Mouse (Mus musculus): ENCODE measurements around the gene 4931428L18Rik.
"Not testable (repeated sequence)": the region's sequence is repeated elsewhere in the genome, so short reads cannot be mapped to it uniquely, and the experiment has no call there.

The 4931428L18Rik gene

DNA sequence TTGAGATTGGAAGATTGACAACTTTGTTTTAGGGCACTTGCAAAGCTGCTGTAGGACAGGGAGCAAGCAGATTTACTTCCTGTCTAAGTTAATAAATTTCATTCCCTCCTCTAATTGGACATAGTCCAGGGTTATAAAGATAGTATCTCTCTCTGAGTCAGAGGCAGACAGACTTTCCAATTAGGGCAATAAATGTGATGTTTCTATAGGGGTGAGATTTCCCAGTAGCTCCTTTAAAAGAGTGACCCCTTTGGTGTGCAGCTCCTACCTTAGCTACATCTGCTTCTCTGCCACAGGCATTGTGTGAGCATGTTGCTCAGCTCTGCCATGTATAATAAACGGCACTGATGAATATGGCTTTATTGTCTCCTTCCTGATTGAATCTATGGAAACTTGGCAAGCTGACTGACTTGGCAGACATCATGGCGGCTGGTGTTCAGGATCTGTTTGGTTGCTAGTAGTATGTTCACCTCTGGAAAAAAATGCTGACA, 163.6 kb downstream of the 4931428L18Rik start:
- DNase-seq (ENCODE audit: low spot score in 2 of 2): no peak

DNA sequence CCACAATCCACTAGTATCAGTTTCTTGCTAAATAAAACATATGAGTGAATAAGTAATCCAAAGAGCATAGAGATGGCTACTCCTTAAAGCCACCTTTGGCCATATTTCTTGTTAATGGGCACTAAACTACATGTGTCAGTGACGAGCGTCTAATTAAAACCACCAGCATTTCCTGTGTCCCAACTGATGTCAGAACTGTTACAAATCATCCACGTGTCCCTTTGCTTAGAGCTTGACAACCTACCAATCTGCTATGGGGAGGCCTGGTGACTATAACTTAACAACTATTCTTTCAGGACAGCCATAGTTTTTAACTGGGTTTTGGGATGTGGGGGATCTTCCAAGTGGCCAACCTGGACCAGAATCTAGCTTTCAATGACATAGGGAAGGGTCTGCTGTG, 164.3 kb downstream of the 4931428L18Rik start:
- no peak for DNase-seq (ENCODE audit: low spot score in 2 of 2)

DNA sequence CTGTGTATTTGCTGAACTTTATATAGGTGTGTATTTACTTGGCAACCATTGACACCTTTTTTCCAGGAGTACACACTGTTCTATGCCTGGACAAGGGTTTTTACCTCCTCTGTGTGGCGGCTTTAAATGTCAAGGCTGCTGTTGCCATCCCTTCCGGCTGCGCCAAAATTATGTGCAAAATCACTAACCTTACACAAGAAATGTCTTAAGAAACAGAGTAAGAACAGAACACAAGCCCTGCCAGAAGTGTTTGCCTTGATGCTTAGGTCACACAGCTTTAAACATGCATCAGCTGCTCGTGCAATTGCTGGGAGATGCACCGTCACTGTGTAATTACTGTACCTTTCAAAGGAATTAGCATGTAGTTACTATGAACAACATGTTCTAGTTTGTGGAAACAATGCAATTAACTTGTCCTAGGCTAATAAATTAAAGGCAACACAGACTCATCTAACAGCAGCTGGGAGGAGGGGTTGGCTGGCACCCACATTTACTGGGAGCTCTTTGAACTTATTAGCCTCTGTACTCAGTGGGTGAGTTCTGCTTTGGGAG, 171.0 kb downstream of the 4931428L18Rik start:
- no peak for DNase-seq (ENCODE audit: low spot score in 2 of 2)

DNA sequence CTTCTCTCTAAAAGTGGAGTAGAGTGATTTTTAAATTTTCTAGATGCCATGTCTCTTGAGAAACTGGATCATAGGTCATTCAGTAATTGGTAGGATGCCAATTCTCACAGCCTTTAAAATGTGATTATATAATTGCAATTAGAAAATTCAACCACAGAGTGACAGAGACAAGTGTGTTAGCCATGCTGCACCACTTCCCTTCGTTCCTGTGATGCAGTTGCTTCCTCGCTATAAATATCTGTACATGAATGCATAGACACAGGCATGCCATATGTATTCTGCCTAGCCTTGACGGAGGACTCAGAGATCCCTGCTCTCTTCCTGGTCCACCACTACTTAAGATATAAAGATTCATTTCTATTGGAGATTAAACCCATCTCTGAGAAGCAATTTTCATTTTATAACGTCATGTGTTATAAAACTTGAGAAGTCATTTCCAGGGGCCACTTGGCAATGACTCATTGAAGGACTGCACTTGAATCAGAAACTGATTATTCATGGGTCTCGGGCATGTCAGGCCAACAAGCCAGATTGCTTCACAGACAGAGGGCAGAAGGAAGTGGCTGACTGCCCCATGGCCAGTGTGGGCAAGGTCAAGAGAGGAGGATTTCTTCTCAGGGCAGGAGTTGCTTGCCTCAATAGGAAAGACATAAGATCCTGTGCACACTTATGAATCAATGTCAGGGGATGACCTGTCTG, 172.4 kb downstream of the 4931428L18Rik start:
- no peak for DNase-seq (ENCODE audit: low spot score in 2 of 2)

DNA sequence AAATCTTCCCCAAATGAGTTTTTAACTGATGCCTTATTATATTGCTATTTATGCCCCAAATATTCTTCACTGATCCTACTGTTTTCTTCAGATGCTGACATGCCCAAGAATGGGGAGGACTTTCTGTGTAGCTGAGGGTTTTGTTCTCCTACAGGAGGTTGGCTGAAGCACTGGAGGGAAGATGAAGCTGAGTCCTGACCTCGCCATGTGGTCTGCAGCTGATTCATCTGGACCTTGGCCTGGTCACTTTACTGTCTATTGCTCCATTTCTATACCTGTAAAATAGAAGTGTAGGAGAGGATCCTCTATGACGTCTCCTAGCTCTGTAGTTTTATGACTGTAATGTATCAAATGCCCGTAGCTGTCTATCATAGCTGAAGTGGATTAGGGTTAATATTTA, 179.3 kb downstream of the 4931428L18Rik start:
- DNase-seq (ENCODE audit: low spot score in 2 of 2): no peak

DNA sequence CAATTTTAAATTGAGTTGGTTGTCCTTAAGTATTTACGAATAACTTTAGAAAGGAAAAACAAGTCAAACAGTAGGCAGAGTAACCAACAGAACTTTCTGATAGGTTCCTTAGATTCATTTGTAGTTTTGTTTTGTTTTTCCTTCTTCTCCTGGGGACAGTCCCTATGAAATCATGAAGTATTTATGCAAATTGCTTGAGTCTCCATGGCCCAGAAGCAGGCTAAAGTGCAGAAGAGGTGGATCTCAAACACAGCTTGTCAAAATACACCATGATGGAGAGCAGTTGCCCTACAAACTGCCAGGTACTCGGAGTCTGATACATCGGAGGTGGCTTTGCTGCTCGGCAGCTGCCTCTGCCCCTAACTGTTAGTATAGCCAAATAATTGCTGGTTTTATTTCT, 179.7 kb downstream of the 4931428L18Rik start:
- DNase-seq (ENCODE audit: low spot score in 2 of 2): no peak

DNA sequence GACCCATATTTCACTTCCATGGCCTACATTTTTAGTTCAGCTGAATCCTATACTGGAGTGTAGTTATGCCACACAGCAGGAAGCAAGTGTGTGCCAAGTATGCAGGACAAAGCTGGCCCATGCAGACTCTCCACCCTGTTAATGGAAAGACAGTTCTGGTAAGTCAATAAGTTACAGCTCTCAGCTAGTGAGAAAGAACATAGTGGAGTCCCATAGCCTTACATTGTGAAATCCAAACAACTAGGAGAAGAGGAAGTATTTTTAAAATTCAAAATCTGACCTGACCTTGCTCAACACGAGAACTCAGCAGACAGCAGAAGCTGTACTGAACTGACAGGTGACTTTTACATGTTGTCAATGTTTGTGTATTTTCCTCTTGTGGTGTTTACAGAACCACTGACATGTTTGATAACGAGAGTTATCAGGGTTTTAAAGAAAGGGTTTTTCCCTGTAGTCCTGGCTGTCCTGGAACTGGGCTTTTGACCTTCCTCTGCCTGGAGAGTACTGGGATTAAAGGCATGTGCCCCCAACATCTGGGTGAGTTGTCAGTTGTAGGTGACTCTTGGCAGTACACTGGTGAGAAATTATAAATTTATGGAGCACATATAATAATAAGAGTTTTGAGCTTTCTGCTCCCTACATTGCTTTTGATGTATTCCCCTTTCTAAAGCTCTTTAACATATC, 188.5 kb downstream of the 4931428L18Rik start:
- DNase-seq (ENCODE audit: low spot score in 2 of 2): no peak

DNA sequence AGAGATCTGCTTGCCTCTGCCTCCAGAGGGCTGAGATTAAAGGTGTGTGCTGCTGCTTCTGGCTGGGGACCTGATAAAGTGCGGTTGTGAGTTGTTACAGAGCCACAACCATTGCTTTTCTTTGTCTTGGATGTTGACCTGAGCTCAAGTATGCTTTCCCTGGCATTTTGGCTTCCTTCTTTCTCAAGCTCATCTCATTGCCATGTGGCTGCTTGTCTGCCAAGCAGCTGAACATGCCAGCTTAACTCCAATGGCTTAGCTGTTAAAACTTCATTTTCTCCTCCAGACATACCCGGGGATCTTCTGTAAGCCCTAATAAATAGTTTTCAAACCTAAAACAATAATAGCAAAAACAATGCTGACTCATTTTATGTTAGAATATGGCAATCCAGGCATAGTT, 190.1 kb downstream of the 4931428L18Rik start:
- no peak for DNase-seq (ENCODE audit: low spot score in 2 of 2)

DNA sequence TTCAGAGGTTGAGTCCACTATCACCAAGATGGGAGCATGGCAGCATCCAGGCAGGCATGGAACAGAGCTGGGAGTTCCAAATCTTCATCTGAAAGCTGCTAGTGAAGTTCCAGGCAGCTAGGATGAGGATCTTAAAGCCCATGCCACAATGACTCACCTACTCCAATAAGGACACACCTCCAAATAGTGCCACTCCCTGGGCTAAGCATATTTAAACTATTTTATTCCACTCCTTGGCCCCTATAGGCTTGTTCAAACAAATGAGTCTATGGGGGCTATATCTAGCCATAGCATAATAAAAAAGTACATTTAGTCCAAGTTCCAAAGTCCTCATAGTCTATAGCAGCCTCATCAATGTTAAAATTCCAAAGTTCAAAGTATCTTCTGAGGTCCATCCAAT, 199.3 kb downstream of the 4931428L18Rik start:
- DNase-seq (ENCODE audit: low spot score in 2 of 2): no peak

DNA sequence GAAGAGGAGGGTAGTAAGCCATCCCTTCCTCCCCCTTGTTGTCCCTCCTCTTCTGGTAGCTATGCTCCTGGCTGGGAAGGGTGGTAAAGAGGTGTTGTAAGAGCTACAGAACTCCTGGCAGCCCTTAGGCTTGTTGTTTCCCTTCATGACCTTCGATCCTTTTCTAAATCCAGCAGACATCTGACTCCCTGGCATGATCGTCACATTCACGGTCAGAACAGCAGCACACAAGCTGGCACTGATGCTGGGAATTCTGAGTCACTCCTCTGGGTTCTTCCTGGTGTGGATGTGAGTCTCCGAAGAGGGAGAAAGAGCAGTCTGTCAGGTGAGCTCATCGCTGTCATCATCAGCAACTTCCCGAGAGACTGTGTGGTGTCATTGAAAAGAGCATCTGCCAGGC, 203.2 kb downstream of the 4931428L18Rik start:
- DNase-seq (ENCODE audit: low spot score in 2 of 2): no peak

DNA sequence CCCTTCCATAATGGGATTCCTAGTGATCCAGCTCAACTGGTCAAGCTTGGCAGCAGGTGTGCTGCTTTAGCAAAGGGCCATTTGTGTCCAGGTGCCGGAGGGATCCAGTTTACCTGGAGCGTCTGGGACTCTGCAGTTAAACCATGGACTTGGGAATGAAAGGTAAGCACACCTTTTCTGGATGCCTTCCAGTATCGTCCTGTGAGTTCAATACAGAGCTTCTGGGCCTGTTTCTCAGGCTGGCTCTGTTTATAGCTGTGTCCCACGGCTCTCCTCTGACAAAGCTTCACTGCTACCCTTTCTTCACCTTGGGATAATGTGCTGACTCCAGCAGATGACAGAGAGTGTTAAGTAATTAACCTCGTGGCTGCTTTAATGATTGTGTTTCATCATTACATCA, 205.1 kb downstream of the 4931428L18Rik start:
- DNase-seq (ENCODE audit: low spot score in 2 of 2): no peak

DNA sequence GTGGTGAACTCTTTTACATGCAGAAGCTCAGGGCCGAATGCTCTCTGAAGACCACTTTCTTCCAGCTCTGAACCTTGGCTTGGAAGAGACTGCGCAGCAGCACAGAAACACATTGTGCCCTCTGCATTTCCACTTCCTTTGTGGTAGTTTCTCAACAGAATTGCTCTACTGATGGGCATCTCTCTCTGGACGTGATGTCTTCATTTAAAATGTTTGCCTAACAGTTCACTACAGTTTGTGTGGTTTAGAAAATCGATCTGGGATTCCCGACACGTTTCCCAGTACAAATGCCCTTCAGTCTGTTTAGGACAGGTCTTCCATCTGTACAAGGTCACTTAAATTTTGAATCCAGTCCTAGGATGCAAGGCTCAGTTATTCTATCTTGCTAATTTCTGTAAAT, 206.4 kb downstream of the 4931428L18Rik start:
- no peak for DNase-seq (ENCODE audit: low spot score in 2 of 2)

DNA sequence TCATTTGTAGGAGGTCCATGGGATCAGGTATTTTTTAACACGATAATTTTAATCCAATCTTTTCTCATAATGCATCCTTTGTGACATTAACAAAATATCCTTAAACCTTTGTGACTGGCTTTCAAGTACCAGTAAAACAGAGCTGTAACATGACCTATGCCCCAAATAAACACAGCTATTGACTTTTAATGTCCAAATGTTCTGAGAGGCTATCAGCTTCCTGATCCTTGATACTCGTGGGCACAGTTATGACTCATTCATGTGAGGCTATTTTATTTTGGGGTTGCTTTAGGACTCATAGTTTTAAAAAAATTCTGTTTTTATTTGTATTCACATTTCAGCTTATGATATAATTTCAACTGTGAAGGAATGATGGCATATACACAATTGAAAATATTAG, 207.2 kb downstream of the 4931428L18Rik start:
- no peak for DNase-seq (ENCODE audit: low spot score in 2 of 2)

DNA sequence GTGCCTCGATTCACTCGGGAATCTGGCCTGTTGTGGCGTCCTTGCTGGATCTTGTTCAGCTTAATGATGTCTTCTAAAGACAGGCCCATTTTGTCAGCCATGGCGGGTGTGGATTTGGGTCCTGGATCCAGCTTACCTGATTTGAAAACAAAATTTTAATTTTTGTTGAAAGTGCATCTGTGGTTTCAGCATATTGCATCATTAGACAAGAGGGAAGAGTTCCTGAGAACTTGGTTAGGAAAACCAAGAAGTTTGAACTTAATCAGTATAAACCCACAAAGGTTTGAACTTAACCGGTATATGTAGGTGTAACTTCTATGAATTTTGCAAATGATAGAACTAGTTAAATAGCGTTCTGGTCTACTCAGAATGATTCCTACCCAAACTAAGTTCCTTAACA, 244.6 kb downstream of the 4931428L18Rik start, which contains the start of gene AC153137.1:
Gene AC153137.1 (minus strand): TSS at position 101 of the 400 bp plus-strand sequence.
- not testable (repeated sequence) for DNase-seq (ENCODE audit: low spot score in 2 of 2)

DNA sequence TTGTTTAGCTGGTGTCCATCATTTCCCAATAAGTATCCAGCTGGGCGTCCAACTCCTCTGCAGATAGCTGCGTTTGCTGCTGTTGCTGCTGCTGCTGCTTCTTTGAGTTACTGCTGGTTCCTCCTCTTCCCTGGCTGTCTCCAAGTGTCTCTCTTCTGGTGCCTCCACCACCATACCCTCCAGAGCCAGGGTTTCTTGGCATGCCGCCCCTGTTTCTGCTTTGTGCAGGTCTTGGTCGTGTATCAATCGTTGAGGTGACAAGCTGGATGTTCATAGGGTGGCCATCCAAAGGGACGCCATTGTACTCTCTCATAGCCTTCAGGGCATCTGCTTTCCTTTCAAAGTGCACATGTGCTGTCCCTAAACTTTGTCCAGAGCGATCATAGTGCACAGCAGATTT, 245.2 kb downstream of the 4931428L18Rik start:
- DNase-seq (ENCODE audit: low spot score in 2 of 2): not testable (repeated sequence)

DNA sequence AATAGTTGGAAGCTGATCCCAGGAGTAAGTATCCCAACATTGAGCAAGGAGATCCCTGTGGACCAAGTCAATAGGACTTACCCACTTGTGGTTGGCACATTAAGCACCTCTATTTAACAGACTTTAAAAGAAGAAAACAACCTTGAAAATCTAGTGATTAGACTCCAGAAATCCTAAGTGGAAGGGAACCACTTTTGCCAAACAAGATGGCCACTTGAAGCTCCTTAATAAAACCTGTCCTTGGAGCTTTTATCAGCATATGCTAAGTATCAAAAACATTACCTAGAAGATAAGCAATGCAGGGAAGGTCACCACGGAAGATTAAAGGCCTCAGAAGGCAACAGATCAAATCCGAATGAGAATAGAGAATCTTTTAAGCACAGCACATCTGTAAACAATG, 270.7 kb downstream of the 4931428L18Rik start:
- no peak for DNase-seq (ENCODE audit: low spot score in 2 of 2)

DNA sequence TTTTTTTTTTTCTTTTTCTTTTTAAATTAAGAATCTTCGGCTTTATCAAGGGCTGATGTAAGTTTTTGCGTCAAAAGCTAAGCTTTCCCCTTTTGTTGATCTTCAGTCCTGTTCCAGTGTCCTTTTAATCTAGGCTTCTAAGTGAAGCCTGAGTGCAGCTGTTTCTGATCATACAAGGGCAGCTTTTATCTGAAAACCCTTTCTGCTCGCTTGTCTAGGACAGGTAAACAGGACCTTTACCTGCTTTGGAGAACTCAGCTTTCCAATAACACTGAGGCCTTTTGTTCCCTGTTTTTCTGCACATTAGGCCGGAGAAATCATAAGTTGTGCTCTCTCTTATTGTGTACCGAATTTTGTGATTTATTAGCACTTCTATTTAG, 272.0 kb downstream of the 4931428L18Rik start:
- DNase-seq (ENCODE audit: low spot score in 2 of 2): no peak

DNA sequence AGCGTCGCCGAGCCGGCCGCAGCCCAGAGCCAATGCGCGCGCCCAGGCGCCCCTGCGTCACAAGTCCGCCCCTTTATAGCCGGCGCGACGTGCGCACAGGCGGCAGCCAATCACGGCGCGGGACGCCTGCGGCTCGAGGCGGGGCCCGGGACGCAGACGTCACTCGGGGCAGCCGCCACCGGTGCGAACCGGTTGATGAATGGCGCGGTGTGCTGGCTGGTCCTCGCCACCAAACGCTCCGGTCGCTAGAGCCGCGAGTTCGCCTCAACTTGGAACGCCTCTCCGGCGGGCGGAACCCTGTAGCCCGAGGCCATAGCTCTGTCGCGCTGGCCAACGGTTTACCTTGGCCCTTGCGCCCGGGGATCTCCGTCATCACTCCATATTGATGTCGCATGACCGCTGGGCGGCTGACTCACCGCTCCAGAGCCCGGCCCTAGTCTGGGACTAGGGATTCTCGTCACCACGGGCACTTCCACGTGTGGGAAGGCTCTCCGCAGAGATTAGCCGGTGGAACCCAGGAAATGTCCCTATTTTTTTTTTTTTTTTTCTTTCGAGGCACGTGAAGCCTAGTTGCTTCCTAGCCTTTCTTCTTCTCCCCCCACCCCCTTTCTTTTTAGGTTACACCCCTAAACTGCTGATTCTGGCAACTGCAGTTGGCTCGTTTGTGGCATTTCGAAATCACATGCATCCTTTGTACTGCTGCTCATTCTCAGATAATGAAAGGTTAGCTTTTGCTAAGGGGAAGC, 272.6 kb downstream of the 4931428L18Rik start:
- DNase-seq (ENCODE audit: low spot score in 2 of 2): peak; percentile 94 to 96

DNA sequence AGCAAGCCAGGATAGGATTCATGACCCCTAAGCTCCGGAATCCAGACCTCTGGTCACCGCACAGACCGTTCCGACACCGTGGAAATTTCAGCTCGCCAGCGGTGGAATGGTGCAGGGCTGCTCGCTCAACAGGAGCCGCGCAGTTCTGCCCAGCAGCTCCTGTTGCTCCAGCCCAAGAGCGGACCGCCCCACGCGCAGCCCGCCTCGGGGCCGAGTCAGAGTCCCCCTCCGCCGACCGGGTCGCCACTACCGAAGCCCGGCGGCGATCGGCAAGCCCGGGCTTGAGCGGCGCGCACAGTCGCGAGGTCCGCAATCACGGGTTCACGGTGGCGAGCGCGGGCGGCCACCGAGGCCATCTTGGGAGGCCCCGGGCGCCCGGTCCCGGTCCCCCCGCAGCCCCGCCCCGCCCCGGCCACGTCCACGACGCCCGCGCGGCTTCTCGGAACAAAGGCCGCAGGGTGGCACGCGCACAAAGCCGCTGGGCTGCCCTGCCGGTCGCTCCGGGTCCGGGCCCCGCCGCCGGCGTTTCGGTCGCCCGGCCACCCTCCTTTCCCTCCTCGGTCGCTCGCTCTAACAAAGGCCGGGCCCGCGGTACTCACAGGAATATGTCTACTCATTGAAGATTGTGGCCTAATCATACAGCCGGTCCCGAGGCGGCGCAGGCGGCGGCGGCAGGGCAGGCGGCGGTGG, 273.4 kb downstream of the 4931428L18Rik start:
- DNase-seq (ENCODE audit: low spot score in 2 of 2): peak; percentile 43 to 48

DNA sequence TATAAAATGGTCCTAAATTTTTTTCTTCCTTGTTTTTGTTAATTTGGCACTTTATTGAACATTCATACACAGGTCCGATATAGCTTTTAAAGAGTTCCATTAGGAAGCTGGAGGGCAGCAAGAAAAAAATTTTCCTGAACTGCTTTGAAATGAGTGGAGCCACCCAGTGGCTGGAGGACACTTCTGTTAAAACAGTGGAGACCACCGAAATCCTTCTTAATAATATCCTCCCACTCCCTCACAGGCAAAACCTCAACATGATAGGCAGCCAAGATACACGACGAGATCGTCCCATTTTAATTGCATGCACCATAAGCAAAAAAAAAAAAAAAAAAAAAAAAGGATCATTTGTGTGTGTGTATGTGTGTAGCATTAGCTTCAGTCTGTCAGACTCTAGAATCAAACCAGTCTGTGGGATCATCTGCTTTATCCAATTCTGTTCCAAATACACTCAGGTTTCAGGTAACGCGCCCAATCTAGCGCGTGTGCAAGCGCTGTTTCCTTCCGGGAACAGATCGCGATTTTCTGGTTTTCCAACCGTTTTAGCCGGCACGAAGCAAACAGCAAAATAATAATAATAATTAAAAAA, 274.0 kb downstream of the 4931428L18Rik start:
- DNase-seq (ENCODE audit: low spot score in 2 of 2): peak in 1 of 2 experiments; percentile 10

Data from thymus, postnatal 10 days (tissue).